Comparison of ENCODE assay signal across 8 mouse cellular contexts in genomic region chr12:86977833-86978232, GRCm38 (mm10). TPM values are rescaled to one million over a fixed set of nuclear protein-coding genes. Genes with fewer than 3 reads are reported as not detected.
DNase-seq lines count a peak whose midpoint lies in the region; ATAC-seq lines count a peak whose summit lies in the region.
"Had no signal": no experiment of that assay in that cellular context is flagged by ENCODE, and none has a peak within 500 bp of the region (broad histone marks: within the 10 kb centered on the region; RNA-seq: fewer than 3 reads in every experiment).

No protein-coding gene starts in this region.

- ATAC-seq in neural tube, embryonic 14.5 days (ENCODE audit: low read depth) = peak; percentile 19; the same call in 1 of the 2 replicates

- intact Hi-C loops in left cerebral cortex, postnatal 10 days (cut with DNase I) = no loop called here

- DNase-seq in left cerebral cortex, adult 18-20 months (ENCODE audit: low spot score in 2 of 2) = peak; percentile 84 to 89
- no peak for DNase-seq in left cerebral cortex, postnatal 10 days (ENCODE audit: extremely low spot score in 1 of 2, low spot score in 2 of 2)
- DNase-seq in adrenal gland, adult 8-10 months = peak; percentile 80
- peak; percentile 54 to 60 for DNase-seq in cerebellum, postnatal 36 days
- DNase-seq in T-cell, adult 2 months (ENCODE audit: low spot score) = no peak
- DNase-seq in midbrain, embryonic 10.5 days (ENCODE audit: low spot score) = no peak

- no peak overlapping the region for H3K4me3 ChIP-seq in neural tube, embryonic 14.5 days (ENCODE audit: low read depth, low read length)
- no peak overlapping the region for H3K4me3 ChIP-seq in midbrain, embryonic 10.5 days
- H3K4me3 ChIP-seq: myocyte had no signal

- H3K4me2 ChIP-seq in neural tube, embryonic 14.5 days (ENCODE audit: low read depth, low read length) = peak overlapping the region; percentile 18; the same call in 1 of the 2 replicates

- peaks cover 5% of the 10 kb centered on the region; the same call in 1 of the 2 replicates for H3K27me3 ChIP-seq in neural tube, embryonic 14.5 days (ENCODE audit: control insufficient read depth, insufficient read depth, low read length)
- peaks cover 94% of the 10 kb centered on the region for H3K27me3 ChIP-seq in midbrain, embryonic 10.5 days (ENCODE audit: low read depth, poor library complexity, severe bottlenecking)

- H3K36me3 ChIP-seq in neural tube, embryonic 14.5 days (ENCODE audit: control insufficient read depth, insufficient read depth, low read length) = no peaks in the 10 kb centered on the region
- H3K36me3 ChIP-seq in midbrain, embryonic 10.5 days = no peaks in the 10 kb centered on the region

- 0 out of 2 replicates have a peak overlapping the region, but pooled peaks have one; percentile 28 for H3K9ac ChIP-seq in neural tube, embryonic 14.5 days (replicated peaks; ENCODE audit: low read depth, low read length)

- WGBS in neural tube, embryonic 14.5 days = 16% methylated on average over 15 of the region's 15 CpGs
- 40% methylated on average over 15 of the region's 15 CpGs for WGBS in midbrain, embryonic 10.5 days

- peaks cover 31% of the 10 kb centered on the region for H3K4me1 ChIP-seq in neural tube, embryonic 14.5 days (ENCODE audit: control insufficient read depth, insufficient read depth, low read length)
- H3K4me1 ChIP-seq in midbrain, embryonic 10.5 days = peaks cover 16% of the 10 kb centered on the region

- H3K27ac ChIP-seq in neural tube, embryonic 14.5 days (ENCODE audit: low read depth, low read length) = peak overlapping the region; percentile 39; the same call in 1 of the 2 replicates
- no peak overlapping the region for H3K27ac ChIP-seq in midbrain, embryonic 10.5 days (replicated peaks)

- H3K9me3 ChIP-seq in neural tube, embryonic 14.5 days (ENCODE audit: control insufficient read depth, low read length) = no peaks in the 10 kb centered on the region
- no peaks in the 10 kb centered on the region for H3K9me3 ChIP-seq in midbrain, embryonic 10.5 days (replicated peaks)

RNA-seq across cellular contexts. Expression of gene Zdhhc22, which starts 12.4 kb away (rescaled TPM):
- total RNA-seq in left cerebral cortex, adult 18-20 months (2021) = 10 to 100 TPM; 53.8 to 58.4 TPM
- total RNA-seq in left cerebral cortex, postnatal 10 days (2021) = 10 to 100 TPM; 45.0 to 47.8 TPM
- total RNA-seq in adrenal gland, adult 8-10 months (2022) = 1 to 10 TPM; 1.8 to 4.7 (median 3.0) TPM
- 10.3 and 20.5 TPM in 2 replicates for polyA plus RNA-seq in neural tube, embryonic 14.5 days (2014; fragmentation: Nextera tagmentation; extraction: Ambion mirVana)
- polyA plus RNA-seq in midbrain, embryonic 10.5 days (2016; fragmentation: Nextera tagmentation; extraction: Ambion mirVana) = 0.15 and 0.24 TPM in 2 replicates

RNA-seq across cellular contexts. Expression of gene Cipc, which starts 31.0 kb away (rescaled TPM):
- 10 to 100 TPM; 84.0 to 86.8 TPM for total RNA-seq in left cerebral cortex, adult 18-20 months (2021)
- total RNA-seq in left cerebral cortex, postnatal 10 days (2021) = 10 to 100 TPM; 59.9 to 61.9 TPM
- total RNA-seq in adrenal gland, adult 8-10 months (2022) = 10 to 100 TPM; 25.4 to 43.9 (median 32.1) TPM
- polyA plus RNA-seq in neural tube, embryonic 14.5 days (2014; fragmentation: Nextera tagmentation; extraction: Ambion mirVana) = 51.7 and 54.2 TPM in 2 replicates
- polyA plus RNA-seq in midbrain, embryonic 10.5 days (2016; fragmentation: Nextera tagmentation; extraction: Ambion mirVana) = 33.2 and 35.5 TPM in 2 replicates

RNA-seq across cellular contexts. Expression of gene Tmem63c, which starts 43.3 kb away (rescaled TPM):
- 10 to 100 TPM; 37.7 to 41.2 TPM for total RNA-seq in left cerebral cortex, adult 18-20 months (2021)
- total RNA-seq in left cerebral cortex, postnatal 10 days (2021) = 10 to 100 TPM; 41.9 to 46.4 TPM
- 1 to 10 TPM; 2.3 to 4.8 (median 3.1) TPM for total RNA-seq in adrenal gland, adult 8-10 months (2022)
- polyA plus RNA-seq in neural tube, embryonic 14.5 days (2014; fragmentation: Nextera tagmentation; extraction: Ambion mirVana) = 10.7 and 15.8 TPM in 2 replicates
- 0.14 and 0.75 TPM in 2 replicates for polyA plus RNA-seq in midbrain, embryonic 10.5 days (2016; fragmentation: Nextera tagmentation; extraction: Ambion mirVana)
- polyA plus RNA-seq: myocyte had no signal

Comparison
In these comparisons a context has a peak if more than half of its experiments do, and no peak if none do; other contexts are left out.
1. DNase-seq: peak in left cerebral cortex, adult 18-20 months (2 of 2), adrenal gland, adult 8-10 months (single experiment) and cerebellum, postnatal 36 days (2 of 2); none in left cerebral cortex, postnatal 10 days (0 of 2), T-cell, adult 2 months (single experiment) and midbrain, embryonic 10.5 days (single experiment).
2. RNA of gene Zdhhc22, which starts 12.4 kb away (total RNA-seq): 53.8 to 58.4 TPM in left cerebral cortex, adult 18-20 months and 45.0 to 47.8 TPM in left cerebral cortex, postnatal 10 days; 1.8 to 4.7 TPM in adrenal gland, adult 8-10 months; every median in the first group is over 4 times any median in the second.
3. RNA of gene Tmem63c, which starts 43.3 kb away (total RNA-seq): 41.9 to 46.4 TPM in left cerebral cortex, postnatal 10 days and 37.7 to 41.2 TPM in left cerebral cortex, adult 18-20 months; 2.3 to 4.8 TPM in adrenal gland, adult 8-10 months; every median in the first group is over 4 times any median in the second.